Mouse (Mus musculus): Measurements from ENCODE around the gene Pcnt. TPM values are rescaled to one million over a fixed set of nuclear protein-coding genes. Genes with fewer than 3 reads are reported as not detected.

Gene Pcnt
- polyA plus RNA-seq, 1 experiment, result 41.7 TPM

DNA sequence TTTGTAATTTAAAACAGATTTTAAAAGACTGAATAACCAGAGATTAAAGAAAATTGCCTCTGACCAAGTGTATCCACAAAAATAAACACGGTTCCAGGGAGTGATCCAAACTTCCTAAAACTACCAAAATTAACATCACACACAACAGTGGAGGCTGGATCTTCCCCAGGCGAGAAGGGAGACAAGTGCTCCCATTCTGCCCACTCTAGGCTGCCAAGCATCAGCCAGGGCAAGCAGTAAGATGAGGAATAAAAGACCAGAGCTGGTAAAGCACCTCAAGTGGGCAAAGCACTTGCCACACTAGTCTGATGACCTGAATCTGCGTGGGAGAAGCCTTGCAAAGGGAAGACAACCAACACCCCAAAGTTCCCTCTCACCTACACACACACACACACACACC lies 70.8 kb downstream of the Pcnt start:
- H3K27ac ChIP-seq (ENCODE audit: control insufficient read depth, insufficient read depth, low read length), result no peak overlapping the region
- H3K36me3 ChIP-seq (ENCODE audit: control insufficient read depth, insufficient read depth, low read length), result peaks cover 55% of the 10 kb centered on the region
- no peak overlapping the region for H3K4me3 ChIP-seq (ENCODE audit: control insufficient read depth, insufficient read depth, low read length)
- DNase-seq, result no peak
- no peaks in the 10 kb centered on the region for H3K4me1 ChIP-seq (replicated peaks; ENCODE audit: control insufficient read depth, insufficient read depth, low read length)
- TF ChIP-seq CTCF (IDR thresholded peaks at IDR 0.05; ENCODE audit: borderline replicate concordance, control insufficient read depth, extremely low read depth, insufficient read depth, low read length, poor library complexity) (no peak), POLR2A (IDR thresholded peaks at IDR 0.05; ENCODE audit: control insufficient read depth, extremely low read depth, insufficient read depth, low read length, poor library complexity) (no peak)
- WGBS, result 94% methylated on average over 3 of the region's 3 CpGs
- no peaks in the 10 kb centered on the region for H3K27me3 ChIP-seq (ENCODE audit: control insufficient read depth, insufficient read depth, low read length)

DNA sequence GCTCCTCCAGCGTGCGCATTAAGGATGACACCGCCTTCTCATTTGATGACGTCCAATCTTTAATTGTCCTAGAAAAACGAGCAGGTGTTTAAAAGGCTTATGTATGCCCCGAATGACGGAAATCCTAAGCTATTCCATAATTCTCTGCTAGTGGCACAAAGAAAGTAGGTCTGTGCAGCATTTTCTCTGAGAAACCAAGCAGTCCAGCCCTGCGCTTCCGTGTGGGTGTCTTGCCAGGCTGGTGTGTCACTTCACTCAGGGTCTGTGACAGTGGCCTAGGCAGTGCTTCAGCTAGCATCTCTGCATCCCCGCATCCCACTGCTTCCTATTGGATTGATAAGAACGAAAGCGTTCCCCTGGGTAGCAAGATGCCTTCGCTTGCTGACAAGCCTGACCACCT lies 73.8 kb downstream of the Pcnt start:
- DNase-seq, result no peak
- H3K36me3 ChIP-seq (ENCODE audit: control insufficient read depth, insufficient read depth, low read length), result peaks cover 50% of the 10 kb centered on the region
- 97% methylated on average over 13 of the region's 13 CpGs for WGBS
- TF ChIP-seq CTCF (IDR thresholded peaks at IDR 0.05; ENCODE audit: borderline replicate concordance, control insufficient read depth, extremely low read depth, insufficient read depth, low read length, poor library complexity) (no peak), POLR2A (IDR thresholded peaks at IDR 0.05; ENCODE audit: control insufficient read depth, extremely low read depth, insufficient read depth, low read length, poor library complexity) (no peak)
- no peaks in the 10 kb centered on the region for H3K27me3 ChIP-seq (ENCODE audit: control insufficient read depth, insufficient read depth, low read length)
- H3K4me1 ChIP-seq (replicated peaks; ENCODE audit: control insufficient read depth, insufficient read depth, low read length), result no peaks in the 10 kb centered on the region
- H3K4me3 ChIP-seq (ENCODE audit: control insufficient read depth, insufficient read depth, low read length), result no peak overlapping the region
- H3K27ac ChIP-seq (ENCODE audit: control insufficient read depth, insufficient read depth, low read length), result no peak overlapping the region

DNA sequence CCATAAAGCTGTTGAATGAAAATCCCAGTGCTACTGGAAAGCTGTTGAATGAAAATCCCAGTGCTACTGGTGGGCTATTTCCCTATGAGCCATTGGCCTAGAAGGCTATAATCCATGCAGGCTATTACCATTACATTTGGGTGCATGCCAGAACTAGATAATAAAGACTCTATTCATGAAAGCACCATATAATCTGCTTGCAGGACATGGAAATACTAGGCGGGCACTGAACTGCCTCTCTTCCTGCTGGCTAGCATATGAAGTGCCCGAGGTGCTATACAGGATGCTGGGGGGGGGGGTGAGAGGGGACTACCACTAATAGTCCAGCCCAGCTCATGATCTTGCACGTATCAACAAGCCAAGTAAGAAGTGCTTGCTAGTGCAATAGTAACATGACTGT lies 79.4 kb downstream of the Pcnt start:
- TF ChIP-seq CTCF (IDR thresholded peaks at IDR 0.05; ENCODE audit: borderline replicate concordance, control insufficient read depth, extremely low read depth, insufficient read depth, low read length, poor library complexity) (no peak), POLR2A (IDR thresholded peaks at IDR 0.05; ENCODE audit: control insufficient read depth, extremely low read depth, insufficient read depth, low read length, poor library complexity) (no peak)
- no peak overlapping the region for H3K4me3 ChIP-seq (ENCODE audit: control insufficient read depth, insufficient read depth, low read length)
- H3K27ac ChIP-seq (ENCODE audit: control insufficient read depth, insufficient read depth, low read length), result no peak overlapping the region
- no peak for DNase-seq
- WGBS, result 84% methylated on average over 3 of the region's 3 CpGs
- no peaks in the 10 kb centered on the region for H3K4me1 ChIP-seq (replicated peaks; ENCODE audit: control insufficient read depth, insufficient read depth, low read length)
- H3K36me3 ChIP-seq (ENCODE audit: control insufficient read depth, insufficient read depth, low read length), result peaks cover 26% of the 10 kb centered on the region
- H3K27me3 ChIP-seq (ENCODE audit: control insufficient read depth, insufficient read depth, low read length), result no peaks in the 10 kb centered on the region

DNA sequence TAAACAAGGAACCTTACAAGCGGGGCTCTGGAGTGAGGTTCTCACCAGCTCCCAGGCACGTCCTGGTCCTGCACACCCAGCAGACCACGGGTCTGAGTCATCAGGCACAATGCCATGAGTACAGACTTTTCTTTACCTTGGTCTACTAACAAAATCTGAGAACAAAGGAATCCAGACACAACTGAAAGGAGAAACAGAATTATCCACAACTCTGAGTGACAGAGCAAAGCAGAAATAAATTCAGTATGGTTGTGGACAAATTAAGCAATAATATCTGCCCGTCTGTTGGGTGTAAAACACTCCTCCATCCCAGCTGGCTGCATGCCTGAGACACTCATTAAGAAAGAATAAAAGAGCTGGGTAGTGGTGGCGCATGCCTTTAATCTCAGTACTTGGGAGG lies 84.1 kb downstream of the Pcnt start:
- 83% methylated on average over 5 of the region's 5 CpGs for WGBS
- Histone ChIP-seq H3K4me1 (replicated peaks; ENCODE audit: control insufficient read depth, insufficient read depth, low read length) (peaks cover 15% of the 10 kb centered on the region), H3K4me3 (ENCODE audit: control insufficient read depth, insufficient read depth, low read length) (no peak overlapping the region), H3K27ac (ENCODE audit: control insufficient read depth, insufficient read depth, low read length) (no peak overlapping the region), H3K27me3 (ENCODE audit: control insufficient read depth, insufficient read depth, low read length) (no peaks in the 10 kb centered on the region), H3K36me3 (ENCODE audit: control insufficient read depth, insufficient read depth, low read length) (peaks cover 7% of the 10 kb centered on the region)
- no peak for DNase-seq
- TF ChIP-seq POLR2A (IDR thresholded peaks at IDR 0.05; ENCODE audit: control insufficient read depth, extremely low read depth, insufficient read depth, low read length, poor library complexity), result no peak
- no peak for TF ChIP-seq CTCF (IDR thresholded peaks at IDR 0.05; ENCODE audit: borderline replicate concordance, control insufficient read depth, extremely low read depth, insufficient read depth, low read length, poor library complexity)

DNA sequence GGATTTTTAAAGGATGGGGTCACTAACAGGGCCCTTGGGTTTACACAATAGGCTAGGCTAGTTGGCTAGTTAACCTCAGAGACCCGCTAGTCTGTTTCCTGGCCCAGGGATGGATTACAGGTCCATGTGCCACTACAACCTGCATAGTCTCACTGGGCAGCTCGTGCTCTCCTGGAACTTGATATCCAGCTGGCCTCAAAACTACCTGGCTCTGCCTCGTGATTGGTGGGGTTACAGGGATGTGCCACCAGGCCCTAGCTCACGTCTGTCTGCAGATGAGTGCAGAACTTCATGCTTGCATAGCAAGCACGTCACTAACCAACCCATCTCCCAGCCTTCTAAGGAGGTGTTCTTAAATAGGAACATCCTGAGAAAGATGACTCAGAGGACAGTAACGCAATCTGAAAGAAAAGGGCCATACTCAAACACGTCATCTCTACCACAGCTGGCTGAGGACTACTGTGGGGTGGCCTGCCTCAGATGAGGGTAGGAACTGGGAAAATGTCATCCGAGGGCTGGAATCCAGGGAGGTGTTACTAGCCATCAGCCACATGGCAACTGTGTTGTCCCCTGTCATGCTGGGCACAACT lies 85.2 kb downstream of the Pcnt start:
- H3K4me1 ChIP-seq (replicated peaks; ENCODE audit: control insufficient read depth, insufficient read depth, low read length), result peaks cover 15% of the 10 kb centered on the region
- DNase-seq, result no peak
- H3K36me3 ChIP-seq (ENCODE audit: control insufficient read depth, insufficient read depth, low read length), result peaks cover 17% of the 10 kb centered on the region
- TF ChIP-seq CTCF (IDR thresholded peaks at IDR 0.05; ENCODE audit: borderline replicate concordance, control insufficient read depth, extremely low read depth, insufficient read depth, low read length, poor library complexity) (no peak), POLR2A (IDR thresholded peaks at IDR 0.05; ENCODE audit: control insufficient read depth, extremely low read depth, insufficient read depth, low read length, poor library complexity) (no peak)
- no peak overlapping the region for H3K4me3 ChIP-seq (ENCODE audit: control insufficient read depth, insufficient read depth, low read length)
- H3K27me3 ChIP-seq (ENCODE audit: control insufficient read depth, insufficient read depth, low read length), result no peaks in the 10 kb centered on the region
- H3K27ac ChIP-seq (ENCODE audit: control insufficient read depth, insufficient read depth, low read length), result no peak overlapping the region
- 97% methylated on average over 8 of the region's 8 CpGs for WGBS

DNA sequence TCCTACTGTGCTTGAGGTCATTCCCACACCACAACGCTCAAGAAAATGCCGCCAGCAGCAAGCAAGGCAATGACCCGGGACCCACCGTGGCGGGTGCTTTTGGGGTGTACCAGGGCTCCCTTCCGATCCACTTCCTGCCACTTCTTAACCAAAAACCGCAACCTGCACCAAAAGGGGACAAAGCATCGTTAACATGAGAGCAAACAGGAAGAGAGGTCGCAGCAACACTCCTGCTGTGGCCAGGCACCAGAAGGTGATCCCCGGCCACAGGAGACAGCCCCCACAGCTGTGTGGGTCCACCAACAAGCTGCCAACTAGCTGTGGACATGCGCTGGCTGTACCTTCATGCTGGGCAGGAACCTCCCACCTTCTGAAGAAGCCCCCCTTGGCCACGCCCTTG lies 87.6 kb downstream of the Pcnt start:
- Histone ChIP-seq H3K36me3 (ENCODE audit: control insufficient read depth, insufficient read depth, low read length) (peaks cover 32% of the 10 kb centered on the region), H3K4me1 (replicated peaks; ENCODE audit: control insufficient read depth, insufficient read depth, low read length) (peaks cover 15% of the 10 kb centered on the region), H3K4me3 (ENCODE audit: control insufficient read depth, insufficient read depth, low read length) (0 out of 2 replicates have a peak overlapping the region, but pooled peaks have one; percentile 1), H3K27me3 (ENCODE audit: control insufficient read depth, insufficient read depth, low read length) (no peaks in the 10 kb centered on the region), H3K27ac (ENCODE audit: control insufficient read depth, insufficient read depth, low read length) (no peak overlapping the region)
- TF ChIP-seq CTCF (IDR thresholded peaks at IDR 0.05; ENCODE audit: borderline replicate concordance, control insufficient read depth, extremely low read depth, insufficient read depth, low read length, poor library complexity) (no peak), POLR2A (IDR thresholded peaks at IDR 0.05; ENCODE audit: control insufficient read depth, extremely low read depth, insufficient read depth, low read length, poor library complexity) (no peak)
- 6% methylated on average over 12 of the region's 12 CpGs for WGBS
- peak; percentile 67 for DNase-seq

DNA sequence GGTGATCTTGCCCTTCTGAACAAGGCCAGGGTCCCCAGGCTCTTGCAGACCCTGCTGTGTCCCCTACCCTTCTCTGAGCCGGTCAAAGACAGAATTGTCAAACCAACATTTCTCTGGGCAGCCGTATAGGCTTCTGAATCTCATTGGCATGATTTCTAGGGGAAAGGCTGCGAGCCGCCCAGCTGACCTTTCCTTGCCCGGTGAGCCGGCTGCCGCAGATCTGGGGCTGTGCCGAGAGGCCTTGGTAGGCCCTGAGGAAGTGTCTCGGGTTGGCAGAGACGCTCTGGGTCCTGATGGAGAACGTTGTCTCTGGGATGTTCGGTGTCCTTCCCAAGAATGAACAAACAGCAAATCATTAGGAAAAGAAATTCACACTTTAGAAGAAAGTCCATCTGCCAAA lies 88.6 kb downstream of the Pcnt start:
- no peak overlapping the region for H3K4me3 ChIP-seq (ENCODE audit: control insufficient read depth, insufficient read depth, low read length)
- WGBS, result 97% methylated on average over 12 of the region's 12 CpGs
- peaks cover 15% of the 10 kb centered on the region for H3K4me1 ChIP-seq (replicated peaks; ENCODE audit: control insufficient read depth, insufficient read depth, low read length)
- no peaks in the 10 kb centered on the region for H3K27me3 ChIP-seq (ENCODE audit: control insufficient read depth, insufficient read depth, low read length)
- peaks cover 32% of the 10 kb centered on the region for H3K36me3 ChIP-seq (ENCODE audit: control insufficient read depth, insufficient read depth, low read length)
- DNase-seq, result no peak
- H3K27ac ChIP-seq (ENCODE audit: control insufficient read depth, insufficient read depth, low read length), result no peak overlapping the region
- TF ChIP-seq POLR2A (IDR thresholded peaks at IDR 0.05; ENCODE audit: control insufficient read depth, extremely low read depth, insufficient read depth, low read length, poor library complexity) (no peak), CTCF (IDR thresholded peaks at IDR 0.05; ENCODE audit: borderline replicate concordance, control insufficient read depth, extremely low read depth, insufficient read depth, low read length, poor library complexity) (no peak)
